Mouse (Mus musculus): ENCODE results near the gene Rcn2. TPM values are rescaled to one million over a fixed set of nuclear protein-coding genes. Genes with fewer than 3 reads are reported as not detected.

The Rcn2 gene
- total RNA-seq, 2 experiments from 2014 or later = 4.4 to 9.2 TPM

DNA sequence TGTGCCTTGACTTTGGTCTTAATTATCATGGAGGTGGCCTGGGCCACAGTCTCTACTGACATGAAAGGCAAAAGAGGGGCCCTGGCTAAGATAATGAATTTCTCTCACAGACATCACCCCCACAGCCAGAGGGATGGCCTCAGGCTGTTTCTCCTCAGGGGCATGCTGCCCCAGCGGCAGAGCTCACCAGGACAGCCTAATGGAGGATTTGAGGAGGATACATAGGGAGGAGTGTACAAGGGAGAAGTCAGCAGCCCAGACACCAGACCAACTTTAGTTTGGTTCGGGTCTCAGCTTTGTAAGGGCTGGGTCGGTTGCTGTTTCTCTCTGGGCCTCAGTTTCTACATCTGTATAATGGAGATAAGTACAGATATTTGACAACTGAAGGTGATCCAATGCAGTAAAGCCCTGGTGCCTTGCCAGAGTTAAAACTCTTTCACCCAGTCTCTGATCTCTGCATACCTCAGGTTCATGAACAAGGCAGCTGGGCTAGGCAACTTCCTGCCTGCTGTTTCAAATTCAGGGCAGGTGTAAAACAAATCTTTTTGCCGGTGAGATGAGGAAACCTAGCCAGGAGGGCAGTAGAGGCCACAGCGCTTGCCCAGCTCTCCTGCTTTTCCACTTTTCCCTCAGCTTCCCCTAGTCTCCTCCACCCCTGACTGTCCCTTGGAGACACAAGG is 49.0 kb downstream of the Rcn2 start:
- ATAC-seq (replicated peaks; ENCODE audit: low FRiP score, poor library complexity, severe bottlenecking) = no peak

DNA sequence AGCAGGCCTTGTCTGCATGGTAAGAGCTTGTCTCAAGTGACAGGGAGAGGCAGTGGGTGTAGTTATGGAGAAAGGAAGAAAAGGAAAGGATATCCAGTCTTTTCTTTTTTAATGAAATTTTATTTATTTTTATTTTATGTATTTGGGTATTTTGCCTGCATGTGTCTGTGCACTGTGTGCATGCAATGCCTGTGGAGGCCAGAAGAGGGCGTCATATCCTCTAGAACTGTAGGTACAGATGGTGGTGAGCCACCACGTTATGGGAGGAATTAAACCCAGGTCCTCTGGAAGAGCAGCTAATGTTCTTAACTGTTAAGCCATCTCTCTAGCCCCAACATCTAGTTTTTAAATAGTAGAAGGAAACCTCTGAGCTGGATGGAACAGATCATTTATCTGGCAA is 50.5 kb downstream of the Rcn2 start:
- no peak for ATAC-seq (replicated peaks; ENCODE audit: low FRiP score, poor library complexity, severe bottlenecking)

DNA sequence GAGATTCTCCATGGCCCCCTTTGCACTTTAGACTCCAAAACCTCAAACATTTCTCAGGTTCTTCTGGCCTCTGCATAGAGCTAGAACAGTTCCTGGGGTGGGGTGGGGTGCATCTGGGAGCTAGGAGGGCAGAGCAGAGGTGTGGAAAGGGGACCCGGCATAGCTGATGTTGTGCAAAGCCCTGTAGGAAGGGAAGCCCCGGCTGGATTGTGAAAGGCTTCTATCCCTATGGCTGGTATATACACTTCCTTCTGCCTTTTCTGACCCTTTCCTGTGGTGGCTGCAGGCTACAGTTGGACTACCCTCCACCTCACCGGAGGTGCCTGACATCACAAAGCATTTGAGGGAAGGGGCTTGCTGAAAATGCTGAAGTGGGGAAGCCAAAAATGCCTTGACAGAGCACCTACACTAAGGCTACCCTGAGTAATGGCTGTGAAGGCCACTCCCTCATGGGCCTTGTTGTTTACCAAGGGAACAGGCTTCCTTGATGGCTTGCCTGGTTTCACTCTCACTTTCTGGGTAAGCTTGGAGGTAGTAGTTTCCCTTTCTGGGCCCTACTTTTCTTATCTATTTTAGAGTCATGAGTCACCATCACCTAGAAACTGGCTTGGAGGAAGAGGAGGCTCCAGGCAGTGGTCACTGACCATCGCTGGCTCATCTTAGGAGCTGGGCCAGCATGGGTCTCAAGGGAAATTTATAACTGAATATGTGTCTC is 56.1 kb downstream of the Rcn2 start:
- ATAC-seq (replicated peaks; ENCODE audit: low FRiP score, poor library complexity, severe bottlenecking) = no peak

DNA sequence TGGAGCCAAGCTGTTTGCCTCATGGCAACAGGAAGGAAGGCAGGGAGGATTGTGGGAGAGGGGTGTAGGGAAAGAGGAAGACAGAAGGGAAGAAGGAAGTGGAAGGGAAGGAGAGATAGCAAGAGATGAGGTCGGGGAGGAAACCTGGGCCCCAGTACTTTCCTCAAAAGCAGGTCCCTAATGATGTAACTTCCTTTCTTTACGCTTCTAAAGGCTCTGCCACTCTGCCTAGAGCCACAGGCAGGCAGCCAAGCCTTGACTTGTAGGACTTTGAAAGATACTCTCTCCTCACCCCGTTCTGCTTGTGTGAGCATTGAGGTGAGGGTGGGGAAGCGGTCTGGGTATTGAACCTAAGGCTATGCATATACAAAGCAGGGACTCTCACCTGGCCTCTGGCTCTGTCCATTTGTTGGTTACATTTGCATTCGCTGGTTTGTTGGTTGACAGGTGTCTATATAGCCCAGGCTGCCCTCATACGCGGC is 58.4 kb downstream of the Rcn2 start:
- no peak for ATAC-seq (replicated peaks; ENCODE audit: low FRiP score, poor library complexity, severe bottlenecking)

DNA sequence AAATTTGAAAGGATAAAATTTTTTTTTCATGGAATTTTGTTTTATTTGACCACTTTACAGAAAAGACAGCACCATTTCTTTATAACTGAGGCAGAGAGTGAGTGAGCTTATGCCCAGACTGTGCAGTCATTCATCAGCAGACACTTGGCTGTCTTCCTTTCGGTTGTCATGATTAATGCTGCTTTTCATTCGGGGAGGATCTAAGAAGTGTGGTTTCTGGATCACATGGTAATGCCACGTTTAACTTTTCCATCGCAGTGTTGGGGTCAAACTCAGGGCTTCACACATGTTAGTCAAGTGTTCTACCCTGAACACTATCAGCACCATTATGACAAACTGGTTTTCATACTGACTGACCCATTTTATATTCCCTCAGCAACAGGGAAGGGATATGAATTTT is 59.4 kb downstream of the Rcn2 start:
- ATAC-seq (replicated peaks; ENCODE audit: low FRiP score, poor library complexity, severe bottlenecking) = no peak

DNA sequence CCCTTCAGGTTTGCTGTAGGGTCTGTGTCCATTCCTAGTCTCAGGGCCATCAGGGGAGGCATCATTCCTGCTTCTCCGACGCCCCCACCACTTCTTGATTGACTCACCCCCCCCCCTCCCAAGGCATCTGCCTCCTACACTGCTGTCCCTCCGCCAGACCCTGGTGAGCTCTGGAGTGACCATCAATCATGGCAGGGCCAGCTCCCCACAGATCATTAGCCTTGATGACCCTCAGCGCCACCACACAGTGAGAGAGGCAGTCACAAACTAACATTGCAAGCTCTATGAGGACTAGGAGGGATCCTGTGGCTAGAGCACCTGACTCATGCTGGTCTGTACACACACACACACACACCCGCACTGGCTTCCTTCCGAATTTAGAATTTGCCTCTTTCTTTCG is 63.3 kb downstream of the Rcn2 start:
- no peak for ATAC-seq (replicated peaks; ENCODE audit: low FRiP score, poor library complexity, severe bottlenecking)

DNA sequence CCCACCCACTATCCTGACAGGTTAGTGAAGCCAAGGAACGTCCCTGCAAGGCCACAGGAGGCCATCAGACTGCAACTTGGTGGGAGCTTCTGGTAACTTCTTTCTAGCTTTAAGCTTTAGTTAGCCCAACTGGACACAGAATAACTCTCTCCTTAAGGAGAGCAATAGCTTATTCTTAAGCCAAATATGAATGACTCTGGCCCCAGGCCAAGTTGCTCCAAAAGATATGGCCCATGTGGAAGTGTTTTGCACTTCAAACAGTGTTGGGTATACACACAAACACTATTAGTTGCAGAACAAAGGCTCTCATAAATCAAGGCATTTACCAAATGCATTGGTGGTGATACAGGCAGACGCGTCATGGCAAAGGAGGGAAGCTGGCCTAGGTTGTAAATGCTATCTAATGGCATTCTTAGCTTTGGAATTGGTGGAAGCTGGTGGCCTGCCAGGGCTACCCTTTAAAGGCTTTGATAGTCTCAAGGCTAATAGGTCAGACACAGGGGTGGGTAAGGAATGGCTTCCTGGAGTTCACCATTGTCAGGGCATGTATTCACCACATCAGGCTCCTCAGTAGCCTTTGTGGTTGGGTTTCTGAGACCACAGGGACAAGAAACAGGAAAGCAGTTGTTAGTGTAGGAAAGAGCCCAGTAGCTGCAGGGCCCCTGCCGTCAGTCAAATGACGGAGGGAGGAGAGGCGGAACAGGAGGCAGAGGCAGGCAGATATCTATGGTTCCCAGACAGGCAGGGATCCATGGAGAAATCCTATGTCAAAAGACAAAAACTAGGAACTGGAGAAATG is 64.8 kb downstream of the Rcn2 start:
- no peak for ATAC-seq (replicated peaks; ENCODE audit: low FRiP score, poor library complexity, severe bottlenecking)

DNA sequence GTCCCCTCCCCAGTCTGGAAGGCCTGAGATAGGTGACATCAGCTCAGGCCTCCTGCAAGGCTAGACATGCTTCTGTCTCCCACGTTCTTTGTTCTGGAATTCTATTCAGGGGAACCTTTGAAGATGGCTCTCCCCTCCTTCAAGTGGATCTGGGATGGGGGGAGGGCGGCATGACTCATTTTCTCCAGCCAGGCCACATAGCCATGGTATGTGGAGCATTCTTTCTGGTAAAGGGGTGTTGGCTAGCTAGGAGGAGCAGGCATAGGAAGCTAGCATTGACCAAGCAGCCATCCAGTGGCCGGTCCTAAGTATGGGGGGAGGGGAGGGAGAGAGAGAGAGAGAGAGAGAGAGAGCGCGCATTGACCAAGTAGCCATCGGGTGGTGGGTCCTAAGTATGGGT is 65.9 kb downstream of the Rcn2 start:
- ATAC-seq (replicated peaks; ENCODE audit: low FRiP score, poor library complexity, severe bottlenecking) = no peak

DNA sequence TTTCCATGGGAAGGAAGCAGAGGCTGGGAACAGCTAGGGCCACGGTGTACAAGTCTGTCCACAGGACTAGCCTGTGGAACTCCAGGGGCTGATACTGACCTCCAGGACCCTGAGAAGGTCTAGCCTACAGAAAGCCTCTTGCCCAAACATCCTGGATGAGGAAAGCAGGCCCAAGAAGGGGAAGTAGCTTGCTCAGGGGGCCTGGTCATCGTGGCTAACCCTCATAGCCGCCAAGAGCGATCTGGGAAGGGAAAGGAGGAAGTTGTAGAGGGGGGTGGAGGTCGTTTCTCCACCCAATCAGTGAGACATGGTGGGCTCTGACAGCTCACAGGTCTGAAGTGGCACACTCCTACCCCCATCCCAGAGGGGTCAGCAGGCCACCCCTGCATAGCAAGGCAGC is 66.5 kb downstream of the Rcn2 start:
- ATAC-seq (replicated peaks; ENCODE audit: low FRiP score, poor library complexity, severe bottlenecking) = no peak

Other genes with a start within 250 kb of the Rcn2 start
- 3.4 and 7.2 TPM in 2 replicates for gene Scaper, start 103.7 kb upstream of the Rcn2 start, total RNA-seq (2015; ENCODE audit: low replicate concordance)
- 9.1 and 11.8 TPM in 2 replicates for gene Scaper, start 103.7 kb upstream of the Rcn2 start, total RNA-seq (2017; ENCODE audit: low replicate concordance)
- not detected in 2 replicates for gene 4930563M21Rik, start 31.3 kb upstream of the Rcn2 start, total RNA-seq (2015; ENCODE audit: low replicate concordance)
- not detected in 2 replicates for gene 4930563M21Rik, start 31.3 kb upstream of the Rcn2 start, total RNA-seq (2017; ENCODE audit: low replicate concordance)
- 9.2 and 10.5 TPM in 2 replicates for gene Pstpip1, start 48.1 kb downstream of the Rcn2 start, total RNA-seq (2015; ENCODE audit: low replicate concordance)
- gene Pstpip1, start 48.1 kb downstream of the Rcn2 start, total RNA-seq (2017; ENCODE audit: low replicate concordance) = 14.8 and 27.9 TPM in 2 replicates
- gene Tspan3, start 123.6 kb downstream of the Rcn2 start, total RNA-seq (2015; ENCODE audit: low replicate concordance) = 13.7 and 19.3 TPM in 2 replicates
- 2.7 and 3.2 TPM in 2 replicates for gene Tspan3, start 123.6 kb downstream of the Rcn2 start, total RNA-seq (2017; ENCODE audit: low replicate concordance)

All from erythroid progenitor cell, adult 5-6 weeks (primary cell).